Mouse (Mus musculus) heart, embryonic 15.5 days (tissue): ENCODE data around the gene B4galnt3. TPM values are rescaled to one million over a fixed set of nuclear protein-coding genes. Genes with fewer than 3 reads are reported as not detected.

Experiments
- ATAC-seq: fragments of 200-750 bp; cut with Nextera tagmentation; replicated peaks from 2 replicates; pipeline ENCODE4 v1.8.0; 2017; ENCODE audit warnings: low read depth, moderate TSS enrichment; ENCODE audit not compliant: insufficient number of reproducible peaks, insufficient read depth, low FRiP score
- H3K27ac ChIP-seq: fragments of 300-500 bp; sonication (generic); 2 replicates; pipeline ENCODE4 v1.5.1; 2015; ENCODE audit warnings: mild to moderate bottlenecking, inconsistent platforms
- H3K27me3 ChIP-seq: fragments of 300-500 bp; sonication (generic); 2 replicates; pipeline ENCODE4 v1.6.1; 2015; ENCODE audit warnings: inconsistent platforms
- H3K36me3 ChIP-seq: fragments of 300-500 bp; sonication (generic); 2 replicates; pipeline ENCODE4 v1.6.1; 2015; ENCODE audit warnings: mild to moderate bottlenecking, inconsistent platforms
- H3K4me1 ChIP-seq: fragments of 300-500 bp; sonication (generic); replicated peaks from 2 replicates; pipeline ENCODE4 v1.6.1; 2015; ENCODE audit warnings: inconsistent platforms
- H3K4me2 ChIP-seq: fragments of 300-500 bp; sonication (generic); 2 replicates; pipeline ENCODE4 v1.6.1; 2015; ENCODE audit warnings: inconsistent platforms, mild to moderate bottlenecking, moderate library complexity
- H3K4me3 ChIP-seq: fragments of 300-500 bp; sonication (generic); 2 replicates; pipeline ENCODE4 v1.5.1; 2015; ENCODE audit warnings: mild to moderate bottlenecking, inconsistent platforms
- H3K9ac ChIP-seq: fragments of 300-500 bp; sonication (generic); 2 replicates; pipeline ENCODE4 v1.6.1; 2015; ENCODE audit warnings: mild to moderate bottlenecking, inconsistent platforms
- H3K9me3 ChIP-seq: fragments of 300-500 bp; sonication (generic); replicated peaks from 2 replicates; pipeline ENCODE4 v1.6.1; 2016; ENCODE audit warnings: inconsistent platforms
- WGBS: fragments of 180-500 bp; shearing (Covaris S2); methylation state at CpG from one replicate; pipeline ENCODE4 v1.1.7; 2015; ENCODE audit warnings: mixed read lengths; 5-methylcytosine and 5-hydroxymethylcytosine counted together
- polyA plus RNA-seq: library from polyadenylated mRNA; unstranded; fragments of >200 nt; fragmentation: Nextera tagmentation; extraction: Ambion mirVana; gene quantifications from 2 replicates; pipeline ENCODE4 v1.2.1, GENCODE M21; 2015

The B4galnt3 gene
- polyA plus RNA-seq, 1 experiment from 2014 or later, result 0.34 TPM

DNA sequence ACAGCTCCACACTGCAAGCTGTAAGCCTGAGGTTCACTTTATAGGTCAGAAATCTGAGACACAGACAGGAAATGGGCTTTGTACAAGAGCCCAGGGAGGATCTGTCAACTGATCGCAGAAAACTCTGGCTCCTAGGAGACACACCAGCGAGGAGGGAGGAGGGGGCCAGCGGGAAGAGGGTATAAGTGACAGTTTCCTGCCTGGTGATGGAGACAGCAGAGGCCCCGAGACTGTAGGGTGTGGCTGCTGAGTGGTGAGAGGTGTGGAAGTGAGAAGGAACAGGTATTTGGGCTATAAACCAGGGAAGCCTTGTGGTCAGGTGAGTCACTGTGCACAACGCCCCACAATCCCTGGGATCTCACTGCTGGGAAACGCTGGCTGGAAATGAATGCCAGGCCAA, 30.2 kb downstream of the B4galnt3 start:
- ATAC-seq, result no peak
- H3K4me3 ChIP-seq, result no peak overlapping the region
- H3K36me3 ChIP-seq, result no peaks in the 10 kb centered on the region
- H3K27ac ChIP-seq, result no peak overlapping the region
- H3K9me3 ChIP-seq, result no peaks in the 10 kb centered on the region
- no peaks in the 10 kb centered on the region for H3K27me3 ChIP-seq
- no peak overlapping the region for H3K4me2 ChIP-seq
- no peak overlapping the region for H3K9ac ChIP-seq
- H3K4me1 ChIP-seq, result peaks cover 10% of the 10 kb centered on the region; the same call in 1 of the 2 replicates
- WGBS, result 35% methylated on average over 6 of the region's 6 CpGs

DNA sequence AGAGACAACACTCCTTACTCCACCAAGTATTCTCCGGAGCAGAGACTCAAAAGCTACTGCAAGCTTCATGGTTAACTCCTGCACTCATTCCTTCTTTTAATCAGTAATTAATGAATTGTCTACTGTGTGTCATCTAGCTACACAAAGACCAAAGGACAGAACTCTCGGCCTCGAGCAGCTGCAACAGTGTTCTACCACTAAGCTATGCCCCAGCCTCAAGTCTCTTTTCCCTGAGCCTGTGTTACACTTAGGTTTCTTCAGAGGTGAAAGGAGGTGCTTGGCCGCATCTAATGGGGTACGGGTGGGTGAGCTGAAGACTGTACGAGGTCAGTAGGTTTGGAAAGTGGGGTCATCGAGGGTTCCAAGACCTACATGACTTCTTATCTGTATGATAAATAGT, 30.8 kb downstream of the B4galnt3 start:
- no peak overlapping the region for H3K4me2 ChIP-seq
- peaks cover 10% of the 10 kb centered on the region; the same call in 1 of the 2 replicates for H3K4me1 ChIP-seq
- H3K27ac ChIP-seq, result no peak overlapping the region
- no peak overlapping the region for H3K4me3 ChIP-seq
- no peak for ATAC-seq
- H3K9me3 ChIP-seq, result no peaks in the 10 kb centered on the region
- WGBS, result 72% methylated on average over 7 of the region's 7 CpGs
- no peaks in the 10 kb centered on the region for H3K36me3 ChIP-seq
- H3K27me3 ChIP-seq, result no peaks in the 10 kb centered on the region
- H3K9ac ChIP-seq, result no peak overlapping the region

DNA sequence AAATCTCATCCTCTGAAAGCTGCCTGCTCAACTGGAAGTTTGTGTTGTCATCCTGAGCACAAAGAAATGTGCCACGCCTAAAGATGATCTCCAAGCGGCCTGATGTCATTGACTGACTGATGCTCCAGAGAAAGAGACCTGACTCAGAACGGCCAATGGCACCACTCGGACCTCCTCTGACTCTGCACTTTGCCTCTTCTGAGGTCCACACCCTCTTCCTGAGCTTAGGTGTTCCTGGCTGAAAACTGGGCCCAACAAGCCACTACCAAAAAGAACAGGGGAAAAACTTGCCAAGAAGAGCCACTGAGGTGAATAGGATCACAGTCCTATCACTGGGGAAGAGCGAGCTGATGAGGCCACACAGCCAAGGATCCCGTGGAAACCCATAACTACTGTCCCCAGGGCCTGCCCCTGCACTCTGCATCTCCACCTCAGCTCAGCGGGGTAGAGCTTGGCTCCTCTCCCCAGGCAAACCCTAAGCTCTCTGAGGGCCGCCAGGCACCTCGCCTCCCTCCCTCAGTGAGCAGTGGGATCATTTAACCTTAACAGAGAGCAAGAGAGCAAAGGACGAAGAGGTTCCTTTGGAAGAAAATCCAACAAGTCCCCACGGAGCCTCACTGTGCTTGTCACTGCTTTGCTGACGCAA, 31.4 kb downstream of the B4galnt3 start:
- no peak for ATAC-seq
- Histone ChIP-seq H3K4me2 (no peak overlapping the region), H3K4me1 (peaks cover 10% of the 10 kb centered on the region; the same call in 1 of the 2 replicates), H3K9me3 (no peaks in the 10 kb centered on the region), H3K27me3 (no peaks in the 10 kb centered on the region), H3K9ac (no peak overlapping the region), H3K27ac (no peak overlapping the region), H3K4me3 (no peak overlapping the region), H3K36me3 (no peaks in the 10 kb centered on the region)
- WGBS, result 64% methylated on average over 12 of the region's 12 CpGs

DNA sequence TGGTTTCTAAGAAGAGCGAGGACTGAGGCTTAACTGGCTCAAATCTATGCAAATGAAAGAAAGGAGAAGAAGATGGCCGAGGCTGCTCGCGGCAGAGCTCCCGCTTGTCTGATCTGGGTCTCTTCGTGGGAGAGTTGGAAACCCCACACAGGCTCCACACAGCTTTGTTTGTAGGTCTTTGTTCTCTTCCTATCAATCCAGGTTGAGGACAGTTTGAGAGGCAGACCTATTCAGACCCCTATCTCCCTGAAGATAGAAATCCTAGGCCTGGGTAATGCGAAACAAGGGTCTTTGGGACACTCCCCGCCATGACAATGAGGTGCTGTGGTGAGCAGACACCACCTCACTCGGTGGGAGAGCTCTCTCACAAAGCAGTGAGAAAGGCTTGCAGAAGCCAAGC, 34.9 kb downstream of the B4galnt3 start:
- no peaks in the 10 kb centered on the region for H3K36me3 ChIP-seq
- H3K9ac ChIP-seq, result no peak overlapping the region
- H3K27me3 ChIP-seq, result no peaks in the 10 kb centered on the region
- WGBS, result 44% methylated on average over 9 of the region's 9 CpGs
- H3K9me3 ChIP-seq, result no peaks in the 10 kb centered on the region
- peaks cover 10% of the 10 kb centered on the region; the same call in 1 of the 2 replicates for H3K4me1 ChIP-seq
- no peak overlapping the region for H3K4me3 ChIP-seq
- ATAC-seq, result no peak
- no peak overlapping the region for H3K4me2 ChIP-seq
- H3K27ac ChIP-seq, result no peak overlapping the region

DNA sequence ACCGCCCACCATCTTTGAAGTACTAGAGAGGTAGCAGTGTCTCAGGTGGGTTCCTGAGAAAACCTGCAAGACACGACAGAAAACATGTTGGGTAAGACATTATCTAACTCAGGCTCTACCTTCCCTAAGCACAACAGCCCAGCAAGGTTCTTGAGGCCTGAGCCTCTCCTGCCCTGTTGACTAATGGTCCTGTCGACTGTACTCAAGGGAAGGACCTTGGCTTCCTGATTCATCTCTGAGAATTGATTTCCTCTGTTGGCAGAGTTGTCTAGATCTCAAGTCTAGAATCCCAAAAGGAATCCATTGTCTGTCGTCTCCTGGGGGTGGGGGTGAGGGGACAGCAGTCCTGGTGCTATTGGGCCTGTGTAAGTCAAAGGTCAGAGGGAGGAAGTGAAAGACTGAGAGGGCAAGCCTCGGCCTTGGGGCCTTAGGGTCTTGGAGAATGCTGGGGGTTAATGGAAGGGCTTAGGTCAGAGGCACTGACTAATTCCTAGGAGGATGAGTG, 37.9 kb downstream of the B4galnt3 start:
- Histone ChIP-seq H3K4me2 (no peak overlapping the region), H3K36me3 (no peaks in the 10 kb centered on the region), H3K4me1 (no peaks in the 10 kb centered on the region), H3K27ac (no peak overlapping the region), H3K9me3 (no peaks in the 10 kb centered on the region), H3K27me3 (no peaks in the 10 kb centered on the region), H3K4me3 (no peak overlapping the region), H3K9ac (no peak overlapping the region)
- 61% methylated on average over 5 of the region's 5 CpGs for WGBS
- ATAC-seq, result no peak

DNA sequence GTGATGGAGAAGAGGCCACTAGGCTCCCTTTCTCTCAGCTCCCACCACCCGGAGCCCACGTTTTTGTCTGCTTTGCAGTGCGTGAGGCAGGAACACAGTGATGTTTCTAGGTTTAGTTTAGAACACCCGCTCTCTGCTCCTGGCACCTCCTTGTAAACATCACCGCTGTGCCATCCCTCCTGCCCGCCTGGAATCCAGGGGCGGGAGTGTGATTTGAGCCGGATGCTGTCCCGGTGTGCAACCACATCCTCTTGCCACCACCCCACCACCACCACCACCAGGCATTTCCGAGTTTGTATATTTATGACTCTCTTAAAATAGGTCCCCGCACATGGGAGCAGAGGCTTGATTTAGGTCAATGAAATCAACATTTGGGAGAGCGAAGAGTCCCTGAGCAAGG, 38.7 kb downstream of the B4galnt3 start:
- Histone ChIP-seq H3K27me3 (no peaks in the 10 kb centered on the region), H3K4me3 (no peak overlapping the region), H3K4me2 (no peak overlapping the region), H3K36me3 (no peaks in the 10 kb centered on the region), H3K9me3 (no peaks in the 10 kb centered on the region), H3K4me1 (no peaks in the 10 kb centered on the region), H3K9ac (no peak overlapping the region), H3K27ac (no peak overlapping the region)
- no peak for ATAC-seq
- 78% methylated on average over 12 of the region's 12 CpGs for WGBS

DNA sequence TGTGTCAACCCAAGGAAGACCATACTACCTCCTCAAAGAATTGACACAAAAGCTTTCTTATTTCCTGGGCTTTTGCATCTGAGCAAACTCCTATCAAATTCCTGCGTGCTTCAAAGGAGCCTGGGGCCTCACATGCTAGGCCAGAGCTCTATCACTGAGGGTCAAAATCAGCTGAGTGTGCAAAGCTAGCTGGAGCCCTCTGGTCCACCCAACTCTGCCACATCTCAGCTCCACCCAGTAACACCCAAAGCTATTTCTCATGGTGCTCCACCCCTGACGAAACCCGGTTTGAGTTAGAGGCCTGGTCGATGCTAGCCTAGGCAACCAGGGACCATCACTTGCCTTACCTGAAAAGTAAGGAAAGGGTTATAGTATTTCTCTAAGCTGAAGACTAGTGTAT, 39.2 kb downstream of the B4galnt3 start:
- WGBS, result 60% methylated on average over 4 of the region's 4 CpGs
- ATAC-seq, result no peak
- no peak overlapping the region for H3K9ac ChIP-seq
- H3K4me2 ChIP-seq, result no peak overlapping the region
- H3K27ac ChIP-seq, result no peak overlapping the region
- no peaks in the 10 kb centered on the region for H3K4me1 ChIP-seq
- H3K9me3 ChIP-seq, result no peaks in the 10 kb centered on the region
- H3K4me3 ChIP-seq, result no peak overlapping the region
- no peaks in the 10 kb centered on the region for H3K36me3 ChIP-seq
- no peaks in the 10 kb centered on the region for H3K27me3 ChIP-seq

DNA sequence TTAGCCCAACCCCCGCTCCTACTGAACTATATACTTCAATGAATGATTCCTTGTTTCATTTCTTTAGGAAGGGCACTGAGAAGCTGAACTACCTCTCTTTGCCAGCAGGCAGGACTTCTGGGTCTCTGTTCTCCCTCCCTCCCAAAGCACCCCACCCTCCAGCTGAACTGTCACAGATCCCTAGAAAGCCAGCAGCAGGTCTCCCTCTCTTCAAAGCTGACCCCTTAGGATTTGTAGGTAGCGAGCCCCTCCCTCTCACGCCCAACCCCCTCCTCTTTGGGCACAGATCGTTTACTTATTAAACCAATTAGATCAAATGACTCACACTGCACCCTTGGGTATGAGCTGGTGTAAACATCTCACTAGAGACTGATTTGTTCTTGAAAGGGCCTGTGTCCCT, 39.7 kb downstream of the B4galnt3 start:
- Histone ChIP-seq H3K36me3 (no peaks in the 10 kb centered on the region), H3K27me3 (no peaks in the 10 kb centered on the region), H3K4me1 (no peaks in the 10 kb centered on the region), H3K4me2 (no peak overlapping the region), H3K27ac (no peak overlapping the region), H3K9me3 (no peaks in the 10 kb centered on the region), H3K9ac (no peak overlapping the region), H3K4me3 (no peak overlapping the region)
- WGBS, result 74% methylated on average over 4 of the region's 4 CpGs
- no peak for ATAC-seq

DNA sequence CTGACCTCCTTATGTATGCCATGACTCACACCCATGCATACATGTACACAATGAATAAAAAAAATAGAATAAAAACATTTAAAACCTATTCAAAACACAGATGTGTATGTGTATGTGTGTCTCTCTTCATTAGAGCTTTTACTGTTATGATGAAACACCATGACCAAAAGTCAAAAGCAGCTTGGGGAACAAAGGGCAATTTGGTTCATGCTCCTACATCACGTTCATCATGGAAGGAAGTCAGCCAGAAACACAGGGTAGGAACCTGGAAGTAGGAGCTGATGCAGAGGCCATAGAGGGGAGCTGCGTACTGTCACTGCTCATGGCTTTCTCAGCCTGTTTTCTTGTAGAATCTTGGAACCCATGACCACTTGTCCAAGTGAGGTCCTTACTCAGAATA, 41.6 kb downstream of the B4galnt3 start:
- ATAC-seq, result no peak
- Histone ChIP-seq H3K9me3 (no peaks in the 10 kb centered on the region), H3K9ac (no peak overlapping the region), H3K4me2 (no peak overlapping the region), H3K27me3 (no peaks in the 10 kb centered on the region), H3K4me1 (no peaks in the 10 kb centered on the region), H3K27ac (no peak overlapping the region), H3K4me3 (no peak overlapping the region), H3K36me3 (no peaks in the 10 kb centered on the region)
- 81% methylated on average over 2 of the region's 2 CpGs for WGBS

DNA sequence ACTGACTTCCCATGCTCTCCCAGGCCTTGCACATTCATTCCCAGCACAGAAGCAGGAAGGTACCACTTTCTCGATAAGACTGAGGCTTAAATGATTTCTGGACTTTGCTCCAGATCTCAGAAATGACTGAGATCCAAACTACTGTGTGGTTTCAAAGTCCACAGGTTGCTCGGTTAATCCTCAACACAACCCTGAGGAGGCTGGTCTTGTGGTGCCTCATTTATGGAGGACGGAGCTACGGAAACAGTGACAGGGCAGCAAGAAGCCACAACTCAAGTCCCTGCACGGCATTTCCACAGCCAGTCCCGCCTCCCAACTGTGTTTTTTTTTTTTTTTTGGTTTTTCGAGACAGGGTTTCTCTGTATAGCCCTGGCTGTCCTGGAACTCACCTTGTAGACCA, 43.3 kb downstream of the B4galnt3 start:
- Histone ChIP-seq H3K27ac (no peak overlapping the region), H3K4me3 (no peak overlapping the region), H3K9me3 (no peaks in the 10 kb centered on the region), H3K27me3 (no peaks in the 10 kb centered on the region), H3K4me1 (no peaks in the 10 kb centered on the region), H3K36me3 (no peaks in the 10 kb centered on the region), H3K9ac (no peak overlapping the region), H3K4me2 (no peak overlapping the region)
- ATAC-seq, result no peak
- 77% methylated on average over 7 of the region's 7 CpGs for WGBS

DNA sequence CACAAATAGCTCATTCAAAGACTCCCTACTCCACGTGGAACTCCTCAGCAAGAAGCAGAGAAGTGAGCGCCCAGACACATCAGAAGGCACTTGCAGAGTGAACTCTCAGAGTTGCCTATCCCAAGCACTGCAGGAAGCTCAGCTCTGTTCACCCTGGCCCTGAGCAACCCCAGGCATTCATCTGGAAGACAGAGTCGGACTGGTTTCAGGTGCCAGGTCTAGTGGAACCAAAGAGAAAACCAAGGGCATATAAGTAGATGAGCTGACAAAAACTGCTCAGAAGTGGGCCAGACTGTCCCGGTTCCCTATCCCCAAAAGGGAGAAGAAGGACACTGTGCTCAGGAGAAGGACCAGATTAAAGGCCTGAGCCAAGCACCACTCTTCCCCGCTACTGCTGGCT, 44.5 kb downstream of the B4galnt3 start:
- H3K4me1 ChIP-seq, result no peaks in the 10 kb centered on the region
- no peak for ATAC-seq
- H3K27ac ChIP-seq, result no peak overlapping the region
- WGBS, result 74% methylated on average over 5 of the region's 5 CpGs
- H3K9me3 ChIP-seq, result no peaks in the 10 kb centered on the region
- H3K9ac ChIP-seq, result no peak overlapping the region
- H3K27me3 ChIP-seq, result no peaks in the 10 kb centered on the region
- H3K4me3 ChIP-seq, result no peak overlapping the region
- H3K36me3 ChIP-seq, result no peaks in the 10 kb centered on the region
- no peak overlapping the region for H3K4me2 ChIP-seq

DNA sequence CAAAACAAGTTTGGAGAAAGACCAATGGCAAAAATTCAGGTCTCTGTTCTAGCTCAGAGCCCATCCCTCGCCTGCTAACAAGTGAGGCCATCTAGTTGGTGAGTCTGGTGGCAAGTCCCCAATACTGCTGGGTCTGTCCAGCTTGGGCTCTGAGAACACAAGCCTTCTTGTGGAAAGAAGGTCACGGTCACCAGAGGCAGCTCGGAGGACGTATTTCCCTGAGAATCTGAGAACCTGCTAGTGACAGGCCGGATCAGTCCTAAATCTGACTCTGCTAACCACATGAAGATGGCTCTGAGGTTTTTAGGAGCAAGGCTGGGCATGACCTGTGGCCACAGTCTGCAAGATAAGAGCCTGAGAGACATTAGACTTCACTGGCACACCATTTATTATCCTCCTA, 47.7 kb downstream of the B4galnt3 start:
- Histone ChIP-seq H3K27ac (no peak overlapping the region), H3K9ac (no peak overlapping the region), H3K36me3 (no peaks in the 10 kb centered on the region), H3K4me1 (no peaks in the 10 kb centered on the region), H3K4me3 (no peak overlapping the region), H3K4me2 (no peak overlapping the region), H3K27me3 (no peaks in the 10 kb centered on the region), H3K9me3 (no peaks in the 10 kb centered on the region)
- no peak for ATAC-seq
- WGBS, result 70% methylated on average over 5 of the region's 5 CpGs
